19 mouse cellular contexts compared by ENCODE assay signal in the genomic region with DNA sequence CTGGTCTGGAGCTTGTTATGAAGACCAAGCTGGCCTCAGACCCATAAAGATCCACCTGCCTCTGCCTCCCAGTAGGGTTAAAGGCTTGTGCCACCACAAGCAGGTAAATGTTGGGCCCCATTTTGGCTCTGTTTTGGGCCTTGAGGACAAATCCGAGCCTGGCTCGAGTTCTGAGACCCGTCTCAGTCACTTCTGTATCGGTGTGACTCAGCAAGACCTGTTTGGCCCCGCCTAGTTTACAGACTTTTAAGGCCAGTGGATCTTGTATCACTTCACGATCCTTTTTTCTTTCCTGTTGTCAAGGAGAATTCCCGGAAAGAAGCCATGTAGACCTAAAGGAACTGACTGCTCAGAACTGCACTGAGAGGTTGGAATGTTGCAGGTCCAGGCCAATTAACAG. TPM values are rescaled to one million over a fixed set of nuclear protein-coding genes. Genes with fewer than 3 reads are reported as not detected.
DNase-seq lines count a peak whose midpoint lies in the region; ATAC-seq and TF ChIP-seq lines count a peak whose summit lies in the region.
"Had no signal": no experiment of that assay in that cellular context is flagged by ENCODE, and none has a peak within 500 bp of the region (broad histone marks: within the 10 kb centered on the region; RNA-seq: fewer than 3 reads in every experiment).

No protein-coding gene starts in this region.

- 75% methylated on average over 7 of the region's 7 CpGs for WGBS in hindbrain, embryonic 12.5 days
- WGBS in midbrain, embryonic 16.5 days: 53% methylated on average over 7 of the region's 7 CpGs

- intact Hi-C loops in gastrocnemius, adult 2 months (cut with DNase I): no loop called here

- 0 out of 2 replicates have a peak, but pooled peaks have one; percentile 53 for TF ChIP-seq EP300 in ES-Bruce4 (IDR thresholded peaks at IDR 0.05; ENCODE audit: insufficient read depth, low read depth, low read length)

- no peaks in the 10 kb centered on the region for H3K27me3 ChIP-seq in ES-Bruce4 (ENCODE audit: control insufficient read depth, insufficient read depth, low read length, poor library complexity, severe bottlenecking)
- H3K27me3 ChIP-seq in hindbrain, embryonic 12.5 days: no peaks in the 10 kb centered on the region
- no peaks in the 10 kb centered on the region for H3K27me3 ChIP-seq in midbrain, embryonic 16.5 days (ENCODE audit: control insufficient read depth, insufficient read depth, low read depth, low read length)
- H3K27me3 ChIP-seq: liver, embryonic 13.5 days; stomach, embryonic 15.5 days had no signal

- peak overlapping the region; percentile 39 for H3K9ac ChIP-seq in ES-Bruce4 (ENCODE audit: low read depth, poor library complexity, severe bottlenecking)
- H3K9ac ChIP-seq in hindbrain, embryonic 12.5 days: no peak overlapping the region
- H3K9ac ChIP-seq in midbrain, embryonic 16.5 days (ENCODE audit: low read depth, low read length): no peak overlapping the region
- H3K9ac ChIP-seq: liver, embryonic 13.5 days; stomach, embryonic 15.5 days had no signal

- peak; percentile 92 for DNase-seq in ZHBTc4 (ENCODE audit: low read depth, low spot score)
- no peak for DNase-seq in layer of hippocampus, postnatal 14 days (ENCODE audit: low spot score in 2 of 2)
- DNase-seq in gastrocnemius, adult 2 months: no peak
- DNase-seq: adrenal gland, adult 2 months; cerebellum, adult 18-20 months; gastrocnemius, postnatal 36 days; kidney, adult 2 months; liver, embryonic 13.5 days had no signal

- TF ChIP-seq POLR2A in ES-Bruce4 (IDR thresholded peaks at IDR 0.05; ENCODE audit: insufficient read depth, low read length): no peak

- no peak overlapping the region for H3K4me3 ChIP-seq in ES-Bruce4 (ENCODE audit: low read depth, low read length)
- no peak overlapping the region for H3K4me3 ChIP-seq in hindbrain, embryonic 12.5 days
- no peak overlapping the region for H3K4me3 ChIP-seq in midbrain, embryonic 16.5 days (ENCODE audit: low read depth, low read length)
- no peak overlapping the region for H3K4me3 ChIP-seq in gastrocnemius, adult 2 months
- H3K4me3 ChIP-seq: liver, embryonic 13.5 days; myocyte; stomach, embryonic 15.5 days had no signal

- peak overlapping the region; percentile 98 for H3K27ac ChIP-seq in ES-Bruce4 (ENCODE audit: insufficient read depth, low read length)
- H3K27ac ChIP-seq in hindbrain, embryonic 12.5 days: peak overlapping the region; percentile 67
- peak overlapping the region; percentile 71 for H3K27ac ChIP-seq in midbrain, embryonic 16.5 days (ENCODE audit: low read length)
- no peak overlapping the region for H3K27ac ChIP-seq in gastrocnemius, adult 2 months
- H3K27ac ChIP-seq: liver, embryonic 13.5 days; stomach, embryonic 15.5 days had no signal

- peak; percentile 29 for ATAC-seq in hindbrain, embryonic 12.5 days (ENCODE audit: low FRiP score)
- no peak for ATAC-seq in midbrain, embryonic 16.5 days
- ATAC-seq in erythroblast, adult 5-6 weeks (replicated peaks; ENCODE audit: low FRiP score, poor library complexity, severe bottlenecking): no peak
- ATAC-seq: CD4-positive, CD25-positive, alpha-beta regulatory T cell, adult 4 months had no signal

- H3K4me1 ChIP-seq in ES-Bruce4 (ENCODE audit: control insufficient read depth, insufficient read depth, low read length): peaks cover 5% of the 10 kb centered on the region
- H3K4me1 ChIP-seq in hindbrain, embryonic 12.5 days: 0 out of 2 replicates have a peak, but pooled peaks cover 11% of the 10 kb centered on the region
- H3K4me1 ChIP-seq in midbrain, embryonic 16.5 days (ENCODE audit: control insufficient read depth, insufficient read depth, low read length): peaks cover 12% of the 10 kb centered on the region
- H3K4me1 ChIP-seq: liver, embryonic 13.5 days; stomach, embryonic 15.5 days had no signal

- TF ChIP-seq CTCF in ES-Bruce4 (IDR thresholded peaks at IDR 0.05; ENCODE audit: low read depth, low read length): no peak
- TF ChIP-seq CTCF in gastrocnemius, adult 2 months (IDR thresholded peaks at IDR 0.05): no peak

- H3K36me3 ChIP-seq in ES-Bruce4 (ENCODE audit: control insufficient read depth, insufficient read depth, low read length, poor library complexity, severe bottlenecking): no peaks in the 10 kb centered on the region
- H3K36me3 ChIP-seq in hindbrain, embryonic 12.5 days: no peaks in the 10 kb centered on the region
- no peaks in the 10 kb centered on the region for H3K36me3 ChIP-seq in midbrain, embryonic 16.5 days (ENCODE audit: control insufficient read depth, insufficient read depth, low read length)
- H3K36me3 ChIP-seq: liver, embryonic 13.5 days; stomach, embryonic 15.5 days had no signal

- no peak overlapping the region for H3K4me2 ChIP-seq in hindbrain, embryonic 12.5 days (replicated peaks)
- no peak overlapping the region for H3K4me2 ChIP-seq in midbrain, embryonic 16.5 days (ENCODE audit: low read length)
- H3K4me2 ChIP-seq: heart, embryonic 11.5 days; liver, embryonic 13.5 days; stomach, embryonic 15.5 days had no signal

- H3K9me3 ChIP-seq in ES-Bruce4 (replicated peaks; ENCODE audit: control insufficient read depth, insufficient read depth, low read length, poor library complexity, severe bottlenecking): no peaks in the 10 kb centered on the region
- H3K9me3 ChIP-seq in hindbrain, embryonic 12.5 days (replicated peaks): no peaks in the 10 kb centered on the region; the same call in 1 of the 2 replicates
- no peaks in the 10 kb centered on the region for H3K9me3 ChIP-seq in midbrain, embryonic 16.5 days (replicated peaks; ENCODE audit: control insufficient read depth, low read length, poor library complexity, severe bottlenecking)
- H3K9me3 ChIP-seq: liver, embryonic 13.5 days; stomach, embryonic 15.5 days had no signal

RNA-seq across cellular contexts. Expression of a gene that starts 44.4 kb away (rescaled TPM):
- 0.54 TPM in 1 of 2 replicates, not detected in the other for polyA plus RNA-seq in ES-Bruce4 (2011; ENCODE audit: insufficient read depth, insufficient read length, low read depth, missing spikeins)
- polyA plus RNA-seq in hindbrain, embryonic 12.5 days (2016; fragmentation: Nextera tagmentation; extraction: Ambion mirVana): 8.3 and 9.0 TPM in 2 replicates
- 17.2 and 17.7 TPM in 2 replicates for polyA plus RNA-seq in midbrain, embryonic 16.5 days (2015; fragmentation: Nextera tagmentation; extraction: Ambion mirVana)
- total RNA-seq in layer of hippocampus, postnatal 14 days (2021): 10 to 100 TPM; 22.0 to 26.0 TPM
- total RNA-seq in gastrocnemius, adult 2 months (2021): under 1 TPM in 1 of 2 experiments, not detected in 1; 0.20 TPM
- not detected in 2 replicates for total RNA-seq in erythroblast, adult 5-6 weeks (2015; ENCODE audit: low replicate concordance)
- total RNA-seq in erythroblast, adult 5-6 weeks (2017; ENCODE audit: low replicate concordance): not detected in 2 replicates
- total RNA-seq: common myeloid progenitor, adult 5-6 weeks; megakaryocyte progenitor cell, adult 5-6 weeks had no signal
- polyA plus RNA-seq: CD4-positive, CD25-positive, alpha-beta regulatory T cell, adult 4 months; large intestine, adult 2 months had no signal

RNA-seq across cellular contexts. Expression of a gene that starts 50.2 kb away (rescaled TPM):
- polyA plus RNA-seq in ES-Bruce4 (2011; ENCODE audit: insufficient read depth, insufficient read length, low read depth, missing spikeins): 665 and 675 TPM in 2 replicates
- polyA plus RNA-seq in hindbrain, embryonic 12.5 days (2016; fragmentation: Nextera tagmentation; extraction: Ambion mirVana): 109 and 118 TPM in 2 replicates
- 44.4 and 53.3 TPM in 2 replicates for polyA plus RNA-seq in midbrain, embryonic 16.5 days (2015; fragmentation: Nextera tagmentation; extraction: Ambion mirVana)
- total RNA-seq in layer of hippocampus, postnatal 14 days (2021): 100 to 1,000 TPM; 193 to 208 TPM
- total RNA-seq in gastrocnemius, adult 2 months (2021): 100 to 1,000 TPM; 194 to 206 TPM
- 67.4 and 74.0 TPM in 2 replicates for total RNA-seq in erythroblast, adult 5-6 weeks (2015; ENCODE audit: low replicate concordance)
- 115 and 127 TPM in 2 replicates for total RNA-seq in erythroblast, adult 5-6 weeks (2017; ENCODE audit: low replicate concordance)

RNA-seq across cellular contexts. Expression of a gene that starts 50.9 kb away (rescaled TPM):
- 11.1 and 13.5 TPM in 2 replicates for polyA plus RNA-seq in ES-Bruce4 (2011; ENCODE audit: insufficient read depth, insufficient read length, low read depth, missing spikeins)
- polyA plus RNA-seq in hindbrain, embryonic 12.5 days (2016; fragmentation: Nextera tagmentation; extraction: Ambion mirVana): 8.6 and 10.8 TPM in 2 replicates
- polyA plus RNA-seq in midbrain, embryonic 16.5 days (2015; fragmentation: Nextera tagmentation; extraction: Ambion mirVana): 6.0 and 6.6 TPM in 2 replicates
- total RNA-seq in layer of hippocampus, postnatal 14 days (2021): 1 to 10 TPM; 1.9 to 2.5 TPM
- total RNA-seq in gastrocnemius, adult 2 months (2021): 1 to 10 TPM; 1.9 to 4.1 TPM
- total RNA-seq in erythroblast, adult 5-6 weeks (2015; ENCODE audit: low replicate concordance): not detected in 2 replicates
- 1.7 and 2.0 TPM in 2 replicates for total RNA-seq in erythroblast, adult 5-6 weeks (2017; ENCODE audit: low replicate concordance)

Comparison
In these comparisons a context has a peak if more than half of its experiments do, and no peak if none do; other contexts are left out.
1. RNA of a gene that starts 44.4 kb away (total RNA-seq): 22.0 to 26.0 TPM in layer of hippocampus, postnatal 14 days; 0.20 TPM in gastrocnemius, adult 2 months and not detected in erythroblast, adult 5-6 weeks; every median in the first group is over 10 times any median in the second.